Mouse (Mus musculus) liver, adult (tissue): ENCODE measurements around the gene Tcf23.
A peak's percentile ranks its signal among the peaks of the same experiment; 100 is the strongest.

Source experiments
- GATA4 ChIP-seq: IDR thresholded peaks from 2 replicates; pipeline ENCODE4 v1.6.1; 2014; ENCODE audit warnings: mild to moderate bottlenecking, low read length; ENCODE audit not compliant: insufficient replicate concordance

Gene Tcf23

DNA sequence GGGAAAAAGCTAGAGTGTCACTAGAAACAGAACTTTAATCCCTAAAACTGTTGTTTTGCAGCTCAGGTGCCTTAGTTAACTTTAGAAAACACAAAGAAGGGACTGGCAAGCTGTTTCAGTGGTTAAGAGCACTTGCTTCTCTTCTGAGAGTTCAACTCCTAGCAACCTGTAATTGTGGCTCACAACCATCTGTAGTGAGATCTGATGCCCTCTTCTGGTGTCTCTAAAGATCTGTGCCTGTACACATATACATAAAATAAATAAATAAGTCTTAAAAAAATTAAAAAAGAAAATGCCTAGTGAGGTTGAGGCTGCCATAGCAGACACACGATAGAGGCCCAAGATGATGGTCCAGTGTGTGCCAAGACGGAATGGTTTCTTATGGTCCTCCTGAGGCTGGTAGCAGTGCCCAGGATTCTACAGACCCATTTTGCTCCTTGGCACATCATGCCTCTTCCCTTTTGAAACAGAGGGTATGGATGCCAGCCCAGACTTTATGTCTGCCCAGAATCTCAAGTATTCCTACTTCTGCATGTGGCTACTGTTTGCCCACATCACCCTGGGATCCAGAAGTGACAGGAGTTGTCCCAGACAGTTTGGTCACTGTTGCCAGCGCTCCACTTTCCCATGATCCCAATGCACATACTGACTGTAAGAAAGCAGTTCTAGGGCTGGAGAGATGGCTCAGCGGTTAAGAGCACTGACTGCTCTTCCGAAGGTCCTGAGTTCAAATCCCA lies 33.6 kb upstream of the Tcf23 start:
- TF ChIP-seq GATA4 = no peak

DNA sequence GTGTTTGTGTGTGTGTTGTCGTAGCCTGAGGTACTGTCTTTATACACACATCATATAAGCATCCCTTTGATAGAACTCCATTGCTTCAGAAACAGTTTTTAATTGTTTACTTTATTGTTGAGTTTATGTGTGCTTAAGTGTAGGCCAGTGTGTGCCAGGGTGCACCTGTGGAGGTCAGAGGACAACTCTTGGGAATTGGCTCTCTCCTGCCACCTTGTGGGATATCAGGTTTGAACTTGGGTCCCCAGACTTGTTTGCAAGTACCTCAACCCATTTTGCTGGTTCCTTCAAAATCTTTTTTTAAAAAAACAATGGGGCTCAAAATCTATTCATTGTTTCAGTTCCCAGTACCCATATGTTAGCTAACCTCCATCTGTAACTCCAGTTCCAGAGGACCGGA lies 25.5 kb upstream of the Tcf23 start:
- TF ChIP-seq GATA4 = no peak

DNA sequence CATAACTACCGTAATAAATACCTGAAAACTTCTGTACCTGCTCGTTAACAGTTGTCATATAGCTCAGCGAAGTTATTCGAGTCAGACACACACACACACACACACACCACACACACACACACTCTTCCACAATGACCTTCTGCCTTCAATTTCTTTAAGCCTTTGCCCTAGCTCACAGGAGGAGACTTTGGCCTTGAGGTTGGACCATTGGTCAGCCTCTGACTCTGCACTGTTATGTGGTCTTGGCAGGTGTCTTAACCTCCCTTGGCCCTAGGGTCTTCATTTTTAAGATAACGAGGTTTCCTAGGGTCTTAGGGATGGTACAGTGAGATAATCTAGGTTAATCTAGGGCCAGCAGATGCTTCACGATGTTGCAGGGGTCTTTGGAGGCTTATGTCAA lies 24.1 kb upstream of the Tcf23 start:
- TF ChIP-seq GATA4 = no peak

DNA sequence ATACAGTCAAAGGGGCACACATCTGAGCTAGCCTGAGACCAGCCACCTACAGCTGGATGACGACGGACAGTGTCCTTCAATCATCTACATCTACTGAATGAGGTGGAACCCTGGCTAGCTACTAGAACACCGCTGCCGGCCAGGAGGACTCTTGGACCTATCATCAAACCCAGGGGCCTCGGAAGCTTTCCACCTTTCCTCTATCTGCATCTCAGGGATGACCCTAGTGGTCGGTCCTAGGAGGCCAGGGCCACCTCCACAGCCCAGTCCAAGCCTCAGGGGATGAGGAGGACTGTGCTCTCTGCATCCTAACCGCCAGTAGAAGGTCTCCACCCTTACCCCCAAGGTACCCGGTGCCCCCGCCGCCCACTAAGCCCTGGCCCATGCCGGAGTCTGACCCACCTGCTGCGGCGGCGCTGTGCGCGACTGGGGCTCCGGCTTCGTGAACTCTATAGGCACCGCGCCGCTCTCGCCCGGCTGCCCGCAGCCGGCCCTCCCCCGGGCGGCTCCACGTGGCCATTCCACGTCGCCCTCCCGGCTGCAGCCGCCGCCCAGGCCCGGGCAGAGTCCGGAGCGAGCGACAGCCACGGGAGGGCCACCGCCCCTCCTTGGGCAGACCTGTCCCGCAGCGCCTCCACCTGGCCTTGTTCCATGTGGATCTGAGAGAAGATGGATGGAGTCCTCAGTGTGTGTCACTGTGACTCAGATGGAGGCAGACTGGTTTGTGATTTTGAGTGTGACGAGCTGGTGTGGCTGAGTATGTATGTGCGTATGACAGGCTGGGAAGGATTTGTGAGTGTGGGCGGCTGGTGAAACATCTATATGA lies 23.3 kb upstream of the Tcf23 start, which contains the start of gene Cgref1:
Gene Cgref1 (minus strand): TSS at position 636 of the 826 bp plus-strand sequence.
- TF ChIP-seq GATA4 = no peak

- no peak for TF ChIP-seq GATA4
Measured at GRCm38 (mm10) chr5:30948620-30949019, 19.8 kb upstream of the Tcf23 start.

- TF ChIP-seq GATA4 = 0 out of 2 replicates have a peak, but pooled peaks have one; percentile 14
Measured at GRCm38 (mm10) chr5:30949654-30950326, 18.7 kb upstream of the Tcf23 start.

DNA sequence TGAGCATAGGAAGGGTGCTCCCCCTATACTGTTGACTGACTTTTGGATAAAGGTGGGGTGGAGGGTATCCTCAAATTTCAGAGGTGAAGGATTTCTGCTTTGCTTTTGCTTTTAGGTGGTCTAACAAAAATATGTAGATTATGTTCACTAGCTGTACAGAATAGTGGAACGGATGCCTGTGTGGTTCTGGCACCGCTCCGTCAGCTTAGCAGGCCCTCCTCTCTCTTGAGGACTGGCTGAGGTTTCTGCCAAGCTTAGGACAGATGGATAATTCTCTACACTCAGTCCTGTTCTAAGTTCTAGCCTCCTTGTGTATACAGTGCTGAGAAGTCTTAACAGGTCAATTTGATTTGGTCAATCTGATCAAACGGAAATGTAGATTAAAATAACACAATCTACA lies 18.0 kb upstream of the Tcf23 start:
- TF ChIP-seq GATA4 = no peak

DNA sequence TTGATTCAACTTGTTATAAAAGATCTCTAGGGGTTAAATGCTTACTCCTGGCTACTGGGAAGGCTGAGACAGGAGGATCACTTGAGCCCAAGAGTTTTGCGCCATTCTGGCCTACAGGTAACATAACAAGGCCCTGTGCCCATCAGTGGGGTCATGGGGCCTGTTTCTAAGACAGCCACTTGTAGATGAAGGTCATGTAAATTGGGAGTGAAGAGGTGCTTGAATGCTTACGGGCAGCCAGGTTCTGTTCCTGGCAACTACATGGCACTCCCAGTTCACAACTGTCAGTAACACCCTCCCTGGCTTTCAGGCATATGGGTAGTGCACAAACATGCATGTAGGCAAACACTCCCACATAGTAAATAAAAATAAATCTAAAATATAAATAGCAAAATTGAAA lies 17.5 kb upstream of the Tcf23 start:
- no peak for TF ChIP-seq GATA4

GRCm38 (mm10) chr5:30951706-30952105 lies 16.8 kb upstream of the Tcf23 start:
- no peak for TF ChIP-seq GATA4

- TF ChIP-seq GATA4 = no peak
Measured at GRCm38 (mm10) chr5:30952551-30952950, 15.9 kb upstream of the Tcf23 start.

- TF ChIP-seq GATA4 = no peak
Measured at GRCm38 (mm10) chr5:30954065-30954464, 14.4 kb upstream of the Tcf23 start.

DNA sequence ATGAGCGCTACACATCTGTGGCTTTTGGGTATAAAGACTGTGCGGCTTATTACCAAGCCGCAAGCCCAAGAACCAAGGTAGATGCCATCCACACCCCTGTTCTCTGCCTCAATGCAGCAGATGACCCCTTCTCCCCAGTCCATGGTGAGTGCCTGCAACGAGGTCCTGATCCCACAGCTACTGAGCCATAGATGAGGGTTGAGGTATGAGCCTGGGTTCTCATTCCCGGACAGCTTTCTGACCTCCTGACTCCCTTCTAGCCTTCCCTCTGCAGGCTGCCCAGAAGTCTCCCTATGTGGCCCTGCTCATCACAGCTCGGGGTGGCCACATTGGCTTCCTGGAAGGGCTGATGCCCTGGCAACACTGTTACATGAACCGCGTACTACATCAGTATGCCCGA lies 13.9 kb upstream of the Tcf23 start:
- no peak for TF ChIP-seq GATA4

GRCm38 (mm10) chr5:30955751-30956150 lies 12.7 kb upstream of the Tcf23 start:
- TF ChIP-seq GATA4 = no peak

GRCm38 (mm10) chr5:30957891-30958290 lies 10.6 kb upstream of the Tcf23 start:
- no peak for TF ChIP-seq GATA4

- no peak for TF ChIP-seq GATA4
Measured at GRCm38 (mm10) chr5:30959198-30959854, 9.1 kb upstream of the Tcf23 start.

DNA sequence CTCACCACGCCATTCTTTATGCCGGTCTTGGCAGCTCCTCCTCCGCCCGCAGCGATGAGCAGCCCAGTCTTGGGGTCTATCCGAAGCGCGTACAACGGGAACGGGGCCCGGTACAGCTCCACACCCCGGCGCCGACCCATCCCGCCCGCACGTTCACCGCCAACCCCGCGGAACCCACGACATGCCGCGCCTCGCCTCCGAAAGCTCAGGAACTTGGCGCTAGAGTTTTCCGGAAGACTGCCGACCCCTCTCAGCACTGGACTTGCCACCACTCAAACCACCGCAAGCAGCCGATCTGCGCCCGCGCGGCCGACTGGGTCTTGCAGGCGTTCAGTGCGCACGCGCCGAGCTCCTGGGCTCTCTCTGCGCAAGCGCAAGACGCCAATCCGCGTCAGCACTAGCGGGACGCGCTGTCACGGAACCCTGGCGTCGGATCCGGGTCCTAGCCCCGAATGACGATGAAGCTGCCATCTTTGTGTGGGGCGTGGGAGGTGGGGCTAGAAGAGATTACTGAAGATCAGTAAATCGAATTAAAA lies 8.4 kb upstream of the Tcf23 start, which contains the start of gene Preb:
Gene Preb (minus strand): TSS at position 396 of the 536 bp plus-strand sequence.
- peak; percentile 73; the same call in 1 of the 2 replicates for TF ChIP-seq GATA4
